Mouse (Mus musculus) hindbrain, embryonic 11.5 days (tissue): ENCODE measurements at regions not wholly inside any gene's neighbourhood (a gene's known extent, or its start where the extent isn't known, plus 50 kb on each side); places are given as distances from the start of the nearest gene placed in this dataset.

ENCODE experiments used
- ATAC-seq: fragments of 200-750 bp; cut with Nextera tagmentation; 2 replicates; pipeline ENCODE4 v1.8.0; 2017; ENCODE audit warnings: mild to moderate bottlenecking, moderate TSS enrichment, moderate library complexity; ENCODE audit not compliant: low FRiP score
- DNase-seq: peaks from one replicate; pipeline ENCODE4 v3.0.0-alpha.2; 2015; ENCODE audit warnings: low spot score
- H3K27ac ChIP-seq: fragments of 300-500 bp; sonication (generic); 2 replicates; pipeline ENCODE4 v1.5.1; 2014; ENCODE audit warnings: mild to moderate bottlenecking, low read depth, low read length
- H3K27me3 ChIP-seq: fragments of 300-500 bp; sonication (generic); 2 replicates; pipeline ENCODE4 v1.6.1; 2014; ENCODE audit warnings: mild to moderate bottlenecking, low read length, moderate library complexity, mixed read lengths; ENCODE audit not compliant: control insufficient read depth, insufficient read depth
- H3K36me3 ChIP-seq: fragments of 300-500 bp; sonication (generic); 2 replicates; pipeline ENCODE4 v1.6.1; 2014; ENCODE audit warnings: mild to moderate bottlenecking, low read length, moderate library complexity, mixed read lengths; ENCODE audit not compliant: control insufficient read depth, insufficient read depth
- H3K4me1 ChIP-seq: fragments of 300-500 bp; sonication (generic); replicated peaks from 2 replicates; pipeline ENCODE4 v1.6.1; 2014; ENCODE audit warnings: low read length, mixed read lengths; ENCODE audit not compliant: control insufficient read depth, insufficient read depth
- H3K4me2 ChIP-seq: fragments of 300-500 bp; sonication (generic); replicated peaks from 2 replicates; pipeline ENCODE4 v1.6.1; 2014; ENCODE audit warnings: mild to moderate bottlenecking, low read depth, low read length
- H3K4me3 ChIP-seq: fragments of 300-500 bp; sonication (generic); 2 replicates; pipeline ENCODE4 v1.5.1; 2014; ENCODE audit warnings: low read depth, low read length
- H3K9ac ChIP-seq: fragments of 300-500 bp; sonication (generic); 2 replicates; pipeline ENCODE4 v1.6.1; 2014; ENCODE audit warnings: low read depth, low read length
- H3K9me3 ChIP-seq: fragments of 300-500 bp; sonication (generic); 2 replicates; pipeline ENCODE4 v1.6.1; 2016; ENCODE audit warnings: low read length; ENCODE audit not compliant: control insufficient read depth
- WGBS: fragments of 180-500 bp; shearing (Covaris S2); extraction: QIAGEN DNeasy Blood & Tissue Kit; methylation state at CpG from one replicate; pipeline ENCODE4 v1.1.7; 2014; 5-methylcytosine and 5-hydroxymethylcytosine counted together

GRCm38 (mm10) chr9:116472855-116473254 is 297.7 kb upstream of the Tgfbr2 start:
- H3K4me3 ChIP-seq = no peak overlapping the region
- no peaks in the 10 kb centered on the region for H3K9me3 ChIP-seq
- no peak for ATAC-seq
- no peak for DNase-seq
- H3K4me2 ChIP-seq = no peak overlapping the region
- no peaks in the 10 kb centered on the region for H3K36me3 ChIP-seq
- WGBS = 81% methylated on average over 4 of the region's 4 CpGs
- no peaks in the 10 kb centered on the region for H3K27me3 ChIP-seq
- H3K9ac ChIP-seq = no peak overlapping the region
- no peak overlapping the region for H3K27ac ChIP-seq
- no peaks in the 10 kb centered on the region for H3K4me1 ChIP-seq

- DNase-seq (no peak), ATAC-seq (no peak)
- no peaks in the 10 kb centered on the region for H3K9me3 ChIP-seq
- H3K27me3 ChIP-seq = no peaks in the 10 kb centered on the region
- H3K4me1 ChIP-seq = no peaks in the 10 kb centered on the region
- no peak overlapping the region for H3K4me3 ChIP-seq
- H3K36me3 ChIP-seq = no peaks in the 10 kb centered on the region
- WGBS = 59% methylated on average over 10 of the region's 10 CpGs
- no peak overlapping the region for H3K27ac ChIP-seq
- no peak overlapping the region for H3K9ac ChIP-seq
- no peak overlapping the region for H3K4me2 ChIP-seq
Measured at GRCm38 (mm10) chr9:116468569-116469250, 293.6 kb upstream of the Tgfbr2 start.

- no peak overlapping the region for H3K4me2 ChIP-seq
- DNase-seq = no peak
- no peak for ATAC-seq
- H3K36me3 ChIP-seq = no peaks in the 10 kb centered on the region
- no peaks in the 10 kb centered on the region for H3K27me3 ChIP-seq
- no peaks in the 10 kb centered on the region for H3K4me1 ChIP-seq
- H3K4me3 ChIP-seq = no peak overlapping the region
- WGBS = 91% methylated on average over 7 of the region's 7 CpGs
- no peaks in the 10 kb centered on the region for H3K9me3 ChIP-seq
- no peak overlapping the region for H3K27ac ChIP-seq
- no peak overlapping the region for H3K9ac ChIP-seq
Measured at GRCm38 (mm10) chr9:116466336-116466735, 291.2 kb upstream of the Tgfbr2 start.

- Histone ChIP-seq H3K4me3 (no peak overlapping the region), H3K27me3 (no peaks in the 10 kb centered on the region), H3K4me1 (no peaks in the 10 kb centered on the region), H3K9me3 (no peaks in the 10 kb centered on the region), H3K9ac (no peak overlapping the region), H3K36me3 (no peaks in the 10 kb centered on the region), H3K27ac (no peak overlapping the region), H3K4me2 (no peak overlapping the region)
- DNase-seq (no peak), ATAC-seq (no peak)
- WGBS = 66% methylated on average over 2 of the region's 2 CpGs
Measured at GRCm38 (mm10) chr9:116464626-116465025, 289.5 kb upstream of the Tgfbr2 start.

GRCm38 (mm10) chr9:116462232-116462631 is 287.1 kb upstream of the Tgfbr2 start:
- Histone ChIP-seq H3K27me3 (no peaks in the 10 kb centered on the region), H3K36me3 (no peaks in the 10 kb centered on the region), H3K4me3 (no peak overlapping the region), H3K4me1 (no peaks in the 10 kb centered on the region), H3K4me2 (no peak overlapping the region), H3K27ac (no peak overlapping the region), H3K9me3 (no peaks in the 10 kb centered on the region), H3K9ac (no peak overlapping the region)
- DNase-seq (no peak), ATAC-seq (no peak)
- WGBS = 80% methylated on average over 2 of the region's 2 CpGs

- Histone ChIP-seq H3K9me3 (no peaks in the 10 kb centered on the region), H3K4me2 (no peak overlapping the region), H3K27me3 (no peaks in the 10 kb centered on the region), H3K36me3 (no peaks in the 10 kb centered on the region), H3K4me3 (no peak overlapping the region), H3K27ac (no peak overlapping the region), H3K9ac (no peak overlapping the region), H3K4me1 (no peaks in the 10 kb centered on the region)
- no peak for ATAC-seq
- DNase-seq = no peak
- 84% methylated on average over 2 of the region's 2 CpGs for WGBS
Measured at GRCm38 (mm10) chr9:116460022-116460421, 284.9 kb upstream of the Tgfbr2 start.

GRCm38 (mm10) chr9:116452050-116452449 is 276.9 kb upstream of the Tgfbr2 start:
- no peak overlapping the region for H3K4me3 ChIP-seq
- H3K4me2 ChIP-seq = no peak overlapping the region
- DNase-seq (no peak), ATAC-seq (no peak)
- H3K9me3 ChIP-seq = no peaks in the 10 kb centered on the region
- H3K9ac ChIP-seq = no peak overlapping the region
- H3K36me3 ChIP-seq = no peaks in the 10 kb centered on the region
- H3K27ac ChIP-seq = no peak overlapping the region
- H3K27me3 ChIP-seq = no peaks in the 10 kb centered on the region
- 84% methylated on average over 4 of the region's 4 CpGs for WGBS
- no peaks in the 10 kb centered on the region for H3K4me1 ChIP-seq

- Histone ChIP-seq H3K4me3 (no peak overlapping the region), H3K27ac (no peak overlapping the region), H3K27me3 (no peaks in the 10 kb centered on the region), H3K4me1 (no peaks in the 10 kb centered on the region), H3K9ac (no peak overlapping the region), H3K9me3 (no peaks in the 10 kb centered on the region), H3K4me2 (no peak overlapping the region), H3K36me3 (no peaks in the 10 kb centered on the region)
- ATAC-seq = no peak
- no peak for DNase-seq
- WGBS = 92% methylated on average over 4 of the region's 4 CpGs
Measured at GRCm38 (mm10) chr9:116450829-116451228, 275.7 kb upstream of the Tgfbr2 start.

- 88% methylated on average over 6 of the region's 6 CpGs for WGBS
- no peak for DNase-seq
- ATAC-seq = no peak
- Histone ChIP-seq H3K9ac (no peak overlapping the region), H3K4me3 (no peak overlapping the region), H3K4me1 (no peaks in the 10 kb centered on the region), H3K4me2 (no peak overlapping the region), H3K36me3 (no peaks in the 10 kb centered on the region), H3K27ac (no peak overlapping the region), H3K27me3 (no peaks in the 10 kb centered on the region), H3K9me3 (no peaks in the 10 kb centered on the region)
Measured at GRCm38 (mm10) chr9:116447734-116448133, 272.6 kb upstream of the Tgfbr2 start.
